Mouse (Mus musculus) MEL (cell line): Measurements from ENCODE around the gene Uox.

Source experiments
- BHLHE40 ChIP-seq: IDR thresholded peaks from 2 replicates; pipeline ENCODE4 v1.6.1; 2012; ENCODE audit warnings: low read depth, mild to moderate bottlenecking, inconsistent platforms, low read length, improper control_type of control experiment, borderline replicate concordance
- CHD2 ChIP-seq: IDR thresholded peaks from 2 replicates; pipeline ENCODE4 v1.6.1; 2011; ENCODE audit warnings: low read length, improper control_type of control experiment
- CTCF ChIP-seq, 3 experiments: IDR thresholded peaks in 2 of 3; conservative IDR thresholded peaks in 1 of 3; 2 replicates each; pipeline ENCODE4 v1.5.1; 2011 to 2012; ENCODE audit warnings: low read length in 3 of 3, low read depth in 2 of 3, mild to moderate bottlenecking in 2 of 3, improper control_type of control experiment in 1 of 3, inconsistent platforms in 1 of 3, mixed read lengths in 1 of 3, moderate library complexity in 1 of 3; ENCODE audit not compliant: control insufficient read depth in 1 of 3, insufficient read depth in 1 of 3, poor library complexity in 1 of 3, severe bottlenecking in 1 of 3
- EP300 ChIP-seq, 2 experiments: IDR thresholded peaks; 2 replicates each; pipeline ENCODE4 v1.6.1; 2011; ENCODE audit warnings: improper control_type of control experiment in 2 of 2, low read length in 2 of 2, low read depth in 1 of 2, mild to moderate bottlenecking in 1 of 2
- HCFC1 ChIP-seq: IDR thresholded peaks from 2 replicates; pipeline ENCODE4 v1.6.1; 2012; ENCODE audit warnings: low read depth, mild to moderate bottlenecking, inconsistent platforms, low read length, improper control_type of control experiment, moderate library complexity
- MAZ ChIP-seq: IDR thresholded peaks from 2 replicates; pipeline ENCODE4 v1.6.1; 2012; ENCODE audit warnings: low read depth, mild to moderate bottlenecking, inconsistent platforms, low read length, improper control_type of control experiment
- MEF2A ChIP-seq: IDR thresholded peaks from 2 replicates; pipeline ENCODE4 v1.6.1; 2014; ENCODE audit warnings: low read depth, mild to moderate bottlenecking, inconsistent platforms, low read length, improper control_type of control experiment; ENCODE audit not compliant: poor library complexity, insufficient replicate concordance, severe bottlenecking; ENCODE audit errors: extremely low read depth
- NRF1 ChIP-seq: IDR thresholded peaks from 2 replicates; pipeline ENCODE4 v1.6.1; 2014; ENCODE audit warnings: low read depth, mild to moderate bottlenecking, inconsistent platforms, low read length, improper control_type of control experiment, moderate library complexity; ENCODE audit not compliant: poor library complexity, insufficient read depth, severe bottlenecking
- POLR2A ChIP-seq, 2 experiments: IDR thresholded peaks; 2 replicates each; pipeline ENCODE4 v1.6.1; 2011 to 2012; ENCODE audit warnings: low read length in 2 of 2, mild to moderate bottlenecking in 2 of 2, control low read depth in 1 of 2, improper control_type of control experiment in 1 of 2, low read depth in 1 of 2, moderate library complexity in 1 of 2; ENCODE audit not compliant: control insufficient read depth in 1 of 2, insufficient read depth in 1 of 2, poor library complexity in 1 of 2
- TCF12 ChIP-seq: IDR thresholded peaks from 2 replicates; pipeline ENCODE4 v1.6.1; 2014; ENCODE audit warnings: low read depth, mild to moderate bottlenecking, inconsistent platforms, low read length, improper control_type of control experiment, moderate library complexity

- no peak for TF ChIP-seq HCFC1
- TF ChIP-seq CTCF (IDR thresholded peaks at IDR 0.05 in 2 of 3, conservative IDR thresholded peaks at IDR 0.05 in 1 of 3; ENCODE audit: control insufficient read depth in 1 of 3, insufficient read depth in 1 of 3, low read depth in 2 of 3, low read length in 3 of 3, poor library complexity in 1 of 3, severe bottlenecking in 1 of 3): no peak
- no peak for TF ChIP-seq POLR2A (IDR thresholded peaks at IDR 0.05; ENCODE audit: control insufficient read depth in 1 of 2, insufficient read depth in 1 of 2, low read depth in 1 of 2, low read length in 2 of 2, poor library complexity in 1 of 2)
- no peak for TF ChIP-seq BHLHE40
- no peak for TF ChIP-seq NRF1
- TF ChIP-seq MEF2A: no peak
- TF ChIP-seq MAZ: no peak
- TF ChIP-seq EP300 (IDR thresholded peaks at IDR 0.05; ENCODE audit: low read depth in 1 of 2, low read length in 2 of 2): no peak
- no peak for TF ChIP-seq CHD2
- TF ChIP-seq TCF12: no peak
Observed at GRCm38 (mm10) chr3:146680625-146681024, 110.4 kb downstream of the Uox start.
